Mouse (Mus musculus) hindbrain, embryonic 10.5 days (tissue): Measurements from ENCODE around the gene Nt5dc3. TPM values are rescaled to one million over a fixed set of nuclear protein-coding genes. Genes with fewer than 3 reads are reported as not detected.

Experiments used
- DNase-seq: peaks from one replicate; pipeline ENCODE4 v3.0.0-alpha.2; 2017; ENCODE audit warnings: low spot score
- H3K27ac ChIP-seq: fragments of 300-500 bp; sonication (generic); 2 replicates; pipeline ENCODE4 v1.5.1; 2016; ENCODE audit warnings: mild to moderate bottlenecking, moderate library complexity
- H3K27me3 ChIP-seq: fragments of 300-500 bp; sonication (generic); 2 replicates; pipeline ENCODE4 v1.6.1; 2016; ENCODE audit warnings: mild to moderate bottlenecking; ENCODE audit not compliant: poor library complexity, insufficient read depth, severe bottlenecking
- H3K36me3 ChIP-seq: fragments of 300-500 bp; sonication (generic); 2 replicates; pipeline ENCODE4 v1.6.1; 2016; ENCODE audit warnings: mild to moderate bottlenecking, moderate library complexity
- H3K4me1 ChIP-seq: fragments of 300-500 bp; sonication (generic); replicated peaks from 2 replicates; pipeline ENCODE4 v1.6.1; 2016; ENCODE audit warnings: mild to moderate bottlenecking
- H3K4me3 ChIP-seq: fragments of 300-500 bp; sonication (generic); 2 replicates; pipeline ENCODE4 v1.5.1; 2016; ENCODE audit warnings: mild to moderate bottlenecking, moderate library complexity
- H3K9me3 ChIP-seq: fragments of 300-500 bp; sonication (generic); 2 replicates; pipeline ENCODE4 v1.6.1; 2016; ENCODE audit warnings: mild to moderate bottlenecking, moderate library complexity
- WGBS: fragments of 180-500 bp; shearing (Covaris S2); methylation state at CpG from one replicate; pipeline ENCODE4 v1.1.7; 2016; 5-methylcytosine and 5-hydroxymethylcytosine counted together
- polyA plus RNA-seq: library from polyadenylated mRNA; unstranded; fragments of >200 nt; fragmentation: Nextera tagmentation; extraction: Ambion mirVana; gene quantifications from 2 replicates; pipeline ENCODE4 v1.2.1, GENCODE M21; 2016

Nt5dc3 gene
- polyA plus RNA-seq, 1 experiment from 2014 or later, result 1.4 TPM

DNA sequence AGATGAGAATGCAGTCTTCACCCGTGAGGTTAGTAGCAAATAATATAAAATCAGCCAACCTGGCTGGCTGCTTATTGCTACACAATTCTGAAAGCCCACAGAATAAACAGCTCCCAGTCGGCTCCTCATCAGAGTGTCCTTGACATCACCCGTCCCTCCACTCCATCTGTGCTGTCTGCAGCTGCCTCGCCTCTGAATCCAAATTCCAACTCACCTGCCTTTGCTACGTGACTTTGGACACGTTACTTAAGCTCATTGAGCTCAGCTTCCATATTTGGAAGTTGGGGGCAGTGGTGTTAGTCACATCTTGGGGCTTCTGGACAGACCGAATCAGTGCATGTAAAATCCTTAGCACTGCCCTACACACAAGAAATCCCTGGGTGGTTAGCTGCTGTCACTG, 93.3 kb downstream of the Nt5dc3 start:
- no peak for DNase-seq
- H3K27ac ChIP-seq, result no peak overlapping the region
- no peaks in the 10 kb centered on the region for H3K27me3 ChIP-seq
- no peak overlapping the region for H3K4me3 ChIP-seq
- WGBS, result 86% methylated on average over 7 of the region's 7 CpGs
- no peaks in the 10 kb centered on the region for H3K4me1 ChIP-seq
- H3K36me3 ChIP-seq, result no peaks in the 10 kb centered on the region
- no peaks in the 10 kb centered on the region for H3K9me3 ChIP-seq

DNA sequence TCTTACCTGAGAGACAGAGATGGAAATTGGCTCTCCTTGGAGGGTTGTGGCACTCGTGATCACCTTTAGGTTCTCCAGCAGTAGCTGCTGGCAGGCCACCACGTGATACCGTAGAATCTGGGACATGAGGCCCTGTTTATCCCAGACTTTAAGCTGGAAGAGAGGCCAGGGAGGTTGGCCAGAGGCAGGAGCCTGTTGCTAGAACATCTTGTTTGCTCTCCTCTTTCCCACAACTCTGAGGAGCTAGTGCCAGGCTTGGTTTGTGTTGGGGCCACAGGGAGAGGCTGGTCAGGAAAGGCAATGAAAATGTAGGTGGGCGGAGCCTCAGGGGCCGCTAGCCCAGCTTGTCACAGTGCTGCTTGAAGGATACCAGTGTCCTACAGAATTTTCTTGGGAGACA, 93.8 kb downstream of the Nt5dc3 start:
- H3K9me3 ChIP-seq, result no peaks in the 10 kb centered on the region
- H3K27me3 ChIP-seq, result no peaks in the 10 kb centered on the region
- no peak for DNase-seq
- no peak overlapping the region for H3K4me3 ChIP-seq
- H3K36me3 ChIP-seq, result no peaks in the 10 kb centered on the region
- no peaks in the 10 kb centered on the region for H3K4me1 ChIP-seq
- no peak overlapping the region for H3K27ac ChIP-seq
- WGBS, result 71% methylated on average over 5 of the region's 5 CpGs

DNA sequence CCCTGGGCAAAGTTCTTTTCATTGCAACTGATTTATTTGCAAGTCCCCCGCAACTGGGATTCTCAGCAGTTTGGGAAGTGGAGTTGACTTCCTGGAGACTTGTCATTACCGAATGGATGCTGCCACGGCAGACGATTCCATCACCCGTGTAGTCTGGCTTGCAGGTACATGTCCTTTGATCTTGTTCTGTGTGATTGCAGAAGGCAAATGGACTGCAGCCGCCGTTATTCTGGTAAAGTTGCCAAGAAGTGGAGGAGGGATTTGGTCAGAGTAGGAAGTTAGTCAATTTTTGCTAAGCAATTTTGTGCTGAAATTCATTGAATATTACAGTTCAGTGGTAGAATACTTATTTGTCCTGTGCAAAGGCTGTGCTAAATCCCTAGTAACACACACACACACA, 99.9 kb downstream of the Nt5dc3 start:
- H3K9me3 ChIP-seq, result no peaks in the 10 kb centered on the region
- no peak overlapping the region for H3K27ac ChIP-seq
- H3K27me3 ChIP-seq, result no peaks in the 10 kb centered on the region
- WGBS, result 89% methylated on average over 7 of the region's 7 CpGs
- H3K36me3 ChIP-seq, result no peaks in the 10 kb centered on the region
- DNase-seq, result no peak
- H3K4me3 ChIP-seq, result no peak overlapping the region
- 0 out of 2 replicates have a peak, but pooled peaks cover 4% of the 10 kb centered on the region for H3K4me1 ChIP-seq

DNA sequence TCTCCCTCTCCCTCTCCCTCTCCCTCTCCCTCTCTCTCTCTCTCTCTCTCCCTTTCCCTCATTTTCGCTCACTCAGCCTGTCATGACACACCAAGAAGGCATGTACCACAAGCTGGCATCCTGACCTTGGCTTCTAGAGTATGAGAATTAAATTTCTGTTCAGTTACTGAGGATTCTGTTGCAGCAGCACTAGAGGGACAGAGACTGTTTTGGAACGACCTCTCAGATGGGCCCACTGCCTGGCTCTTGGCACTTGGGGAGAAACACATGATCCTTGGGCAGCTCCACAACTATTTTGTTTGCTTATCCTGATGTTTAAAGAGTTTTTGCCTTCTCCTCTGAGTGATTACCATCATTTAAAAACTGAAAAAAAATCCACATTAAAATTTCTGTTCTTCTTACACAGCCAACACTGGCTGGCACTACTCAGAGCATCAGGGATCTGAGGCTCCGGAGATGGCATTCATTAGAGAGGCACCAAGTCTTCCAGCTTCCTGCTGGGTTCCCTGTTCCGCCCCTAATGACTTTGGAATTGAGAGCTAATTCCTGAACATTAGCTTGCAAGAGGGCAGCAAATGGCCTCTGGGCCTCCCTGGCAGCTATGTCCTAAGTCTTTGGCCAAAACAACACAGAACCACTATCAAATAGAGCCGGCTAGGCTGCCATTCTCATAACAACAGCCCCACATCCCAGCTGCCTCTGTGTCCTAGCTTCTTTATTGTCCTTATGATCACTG, 101.4 kb downstream of the Nt5dc3 start:
- H3K4me1 ChIP-seq, result 0 out of 2 replicates have a peak, but pooled peaks cover 4% of the 10 kb centered on the region
- no peaks in the 10 kb centered on the region for H3K27me3 ChIP-seq
- no peak overlapping the region for H3K27ac ChIP-seq
- H3K9me3 ChIP-seq, result no peaks in the 10 kb centered on the region
- no peak for DNase-seq
- H3K36me3 ChIP-seq, result no peaks in the 10 kb centered on the region
- WGBS, result 59% methylated on average over 5 of the region's 5 CpGs
- no peak overlapping the region for H3K4me3 ChIP-seq

DNA sequence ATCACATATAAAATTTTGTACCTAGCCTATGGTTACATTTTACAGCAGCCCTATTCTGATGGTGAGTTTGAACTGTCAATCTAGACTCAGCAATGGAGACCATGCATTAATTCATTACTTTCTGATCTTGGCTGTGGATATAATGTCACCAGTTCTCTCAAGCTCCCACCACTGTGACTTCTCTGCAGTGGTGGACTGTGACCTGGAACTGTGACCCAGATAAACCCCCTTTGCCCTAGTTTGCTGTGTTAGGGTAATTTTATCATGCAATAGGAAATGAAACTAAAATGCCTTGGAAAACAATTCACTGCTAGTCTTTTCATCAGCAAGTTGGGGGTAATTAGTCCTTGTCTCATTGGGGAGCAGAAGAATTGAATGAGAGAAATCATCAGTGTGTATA, 102.6 kb downstream of the Nt5dc3 start:
- DNase-seq, result no peak
- Histone ChIP-seq H3K9me3 (no peaks in the 10 kb centered on the region), H3K4me3 (no peak overlapping the region), H3K36me3 (no peaks in the 10 kb centered on the region), H3K4me1 (0 out of 2 replicates have a peak, but pooled peaks cover 4% of the 10 kb centered on the region), H3K27ac (no peak overlapping the region), H3K27me3 (no peaks in the 10 kb centered on the region)

DNA sequence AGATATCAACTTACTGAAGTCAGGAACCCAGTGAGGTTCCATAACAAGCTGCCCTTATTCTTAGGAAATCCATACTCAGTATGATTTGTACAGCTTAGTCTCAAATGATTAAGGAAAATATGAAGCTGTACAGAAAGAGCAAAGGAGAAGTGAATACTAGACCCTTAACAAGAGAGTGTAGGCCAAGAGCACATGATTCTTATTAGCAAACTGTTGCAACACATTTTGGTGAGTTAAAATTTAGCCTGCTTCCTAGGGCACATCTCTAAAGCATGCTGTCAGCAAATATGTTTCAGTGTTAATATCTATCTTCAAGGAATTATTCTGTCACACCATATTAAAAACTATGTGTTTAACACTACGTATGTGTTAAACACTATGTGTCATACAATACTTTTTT, 107.6 kb downstream of the Nt5dc3 start:
- Histone ChIP-seq H3K27me3 (no peaks in the 10 kb centered on the region), H3K36me3 (no peaks in the 10 kb centered on the region), H3K4me3 (no peak overlapping the region), H3K4me1 (peaks cover 6% of the 10 kb centered on the region; the same call in 1 of the 2 replicates), H3K27ac (no peak overlapping the region), H3K9me3 (no peaks in the 10 kb centered on the region)
- 96% methylated on average over 1 of the region's 1 CpGs for WGBS
- DNase-seq, result no peak

Other genes with a start within 250 kb of the Nt5dc3 start
- 412 and 566 TPM in 2 replicates for gene Hsp90b1, start 73.5 kb upstream of the Nt5dc3 start, polyA plus RNA-seq
- gene Ttc41, start 73.2 kb upstream of the Nt5dc3 start, polyA plus RNA-seq, result 2.9 TPM in 2 replicates
- gene Gm49358, start 15.0 kb upstream of the Nt5dc3 start, polyA plus RNA-seq, result not detected in 2 replicates
- 0.13 and 0.27 TPM in 2 replicates for gene Stab2, start 229.0 kb downstream of the Nt5dc3 start, polyA plus RNA-seq